Mouse (Mus musculus) hindbrain, embryonic 15.5 days (tissue): ENCODE data around the gene 1700125H20Rik. TPM values are rescaled to one million over a fixed set of nuclear protein-coding genes. Genes with fewer than 3 reads are reported as not detected.

Experiments used
- ATAC-seq: fragments of 200-750 bp; cut with Nextera tagmentation; 2 replicates; pipeline ENCODE4 v1.8.0; 2017; ENCODE audit warnings: low read depth, moderate number of reproducible peaks, moderate TSS enrichment; ENCODE audit not compliant: low FRiP score
- H3K27ac ChIP-seq: fragments of 300-500 bp; sonication (generic); replicated peaks from 2 replicates; pipeline ENCODE4 v1.5.1; 2015; ENCODE audit warnings: mild to moderate bottlenecking, inconsistent platforms
- H3K27me3 ChIP-seq: fragments of 300-500 bp; sonication (generic); 2 replicates; pipeline ENCODE4 v1.6.1; 2015; ENCODE audit warnings: control low read depth, inconsistent platforms
- H3K36me3 ChIP-seq: fragments of 300-500 bp; sonication (generic); 2 replicates; pipeline ENCODE4 v1.6.1; 2015; ENCODE audit warnings: control low read depth, inconsistent platforms
- H3K4me1 ChIP-seq: fragments of 300-500 bp; sonication (generic); replicated peaks from 2 replicates; pipeline ENCODE4 v1.6.1; 2015; ENCODE audit warnings: control low read depth, inconsistent platforms
- H3K4me2 ChIP-seq: fragments of 300-500 bp; sonication (generic); 2 replicates; pipeline ENCODE4 v1.6.1; 2015; ENCODE audit warnings: moderate library complexity, mild to moderate bottlenecking, inconsistent platforms
- H3K4me3 ChIP-seq: fragments of 300-500 bp; sonication (generic); 2 replicates; pipeline ENCODE4 v1.5.1; 2015; ENCODE audit warnings: mild to moderate bottlenecking, inconsistent platforms
- H3K9ac ChIP-seq: fragments of 300-500 bp; sonication (generic); 2 replicates; pipeline ENCODE4 v1.6.1; 2015; ENCODE audit warnings: inconsistent platforms
- H3K9me3 ChIP-seq: fragments of 300-500 bp; sonication (generic); 2 replicates; pipeline ENCODE4 v1.6.1; 2016; ENCODE audit warnings: control low read depth, inconsistent platforms
- WGBS: fragments of 180-500 bp; shearing (Covaris S2); methylation state at CpG from one replicate; pipeline ENCODE4 v1.1.7; 2015; 5-methylcytosine and 5-hydroxymethylcytosine counted together
- polyA plus RNA-seq: library from polyadenylated mRNA; unstranded; fragments of >200 nt; fragmentation: Nextera tagmentation; extraction: Ambion mirVana; gene quantifications from 2 replicates; pipeline ENCODE4 v1.2.1, GENCODE M21; 2015

The 1700125H20Rik gene
- polyA plus RNA-seq, 1 experiment from 2014 or later: 0.84 TPM

- Histone ChIP-seq H3K27ac (no peak overlapping the region), H3K9me3 (no peaks in the 10 kb centered on the region), H3K9ac (no peak overlapping the region), H3K4me3 (no peak overlapping the region), H3K4me1 (no peaks in the 10 kb centered on the region), H3K4me2 (no peak overlapping the region), H3K36me3 (peaks cover 74% of the 10 kb centered on the region), H3K27me3 (no peaks in the 10 kb centered on the region)
- WGBS: 96% methylated on average over 11 of the region's 11 CpGs
- no peak for ATAC-seq
Measured at GRCm38 (mm10) chr11:85194206-85194605, 24.0 kb downstream of the 1700125H20Rik start.

GRCm38 (mm10) chr11:85196046-85196445, 25.8 kb downstream of the 1700125H20Rik start:
- Histone ChIP-seq H3K27ac (no peak overlapping the region), H3K9me3 (no peaks in the 10 kb centered on the region), H3K4me2 (no peak overlapping the region), H3K4me1 (no peaks in the 10 kb centered on the region), H3K36me3 (peaks cover 76% of the 10 kb centered on the region), H3K9ac (no peak overlapping the region), H3K4me3 (no peak overlapping the region), H3K27me3 (no peaks in the 10 kb centered on the region)
- WGBS: 91% methylated on average over 9 of the region's 9 CpGs
- ATAC-seq: no peak

GRCm38 (mm10) chr11:85198906-85199305, 28.7 kb downstream of the 1700125H20Rik start:
- no peak overlapping the region for H3K9ac ChIP-seq
- H3K27me3 ChIP-seq: no peaks in the 10 kb centered on the region
- H3K9me3 ChIP-seq: no peaks in the 10 kb centered on the region
- H3K4me1 ChIP-seq: no peaks in the 10 kb centered on the region
- no peak overlapping the region for H3K4me2 ChIP-seq
- WGBS: 82% methylated on average over 2 of the region's 2 CpGs
- H3K4me3 ChIP-seq: no peak overlapping the region
- no peak overlapping the region for H3K27ac ChIP-seq
- ATAC-seq: no peak
- peaks cover 72% of the 10 kb centered on the region for H3K36me3 ChIP-seq

- H3K4me3 ChIP-seq: no peak overlapping the region
- no peak for ATAC-seq
- no peak overlapping the region for H3K9ac ChIP-seq
- H3K27me3 ChIP-seq: no peaks in the 10 kb centered on the region
- no peaks in the 10 kb centered on the region for H3K4me1 ChIP-seq
- no peaks in the 10 kb centered on the region for H3K9me3 ChIP-seq
- no peak overlapping the region for H3K4me2 ChIP-seq
- no peak overlapping the region for H3K27ac ChIP-seq
- peaks cover 67% of the 10 kb centered on the region for H3K36me3 ChIP-seq
Measured at GRCm38 (mm10) chr11:85206231-85206630, 36.0 kb downstream of the 1700125H20Rik start.

GRCm38 (mm10) chr11:85211151-85211550, 40.9 kb downstream of the 1700125H20Rik start:
- 100% methylated on average over 2 of the region's 2 CpGs for WGBS

GRCm38 (mm10) chr11:85213215-85213614, 43.0 kb downstream of the 1700125H20Rik start:
- Histone ChIP-seq H3K9me3 (no peaks in the 10 kb centered on the region), H3K27me3 (no peaks in the 10 kb centered on the region), H3K9ac (no peak overlapping the region), H3K4me2 (no peak overlapping the region), H3K36me3 (peaks cover 56% of the 10 kb centered on the region), H3K4me3 (no peak overlapping the region), H3K4me1 (no peaks in the 10 kb centered on the region), H3K27ac (no peak overlapping the region)
- no peak for ATAC-seq
- 89% methylated on average over 2 of the region's 2 CpGs for WGBS

More at GRCm38 (mm10) chr11:85211151-85211550, 40.9 kb downstream of the 1700125H20Rik start:
- no peaks in the 10 kb centered on the region for H3K9me3 ChIP-seq
- no peak overlapping the region for H3K4me2 ChIP-seq
- H3K27ac ChIP-seq: no peak overlapping the region
- no peaks in the 10 kb centered on the region for H3K27me3 ChIP-seq
- no peaks in the 10 kb centered on the region for H3K4me1 ChIP-seq
- H3K4me3 ChIP-seq: no peak overlapping the region
- no peak overlapping the region for H3K9ac ChIP-seq
- H3K36me3 ChIP-seq: peaks cover 68% of the 10 kb centered on the region
- no peak for ATAC-seq

- 98% methylated on average over 3 of the region's 3 CpGs for WGBS
- H3K36me3 ChIP-seq: peaks cover 44% of the 10 kb centered on the region
Measured at GRCm38 (mm10) chr11:85214679-85215078, 44.5 kb downstream of the 1700125H20Rik start.

GRCm38 (mm10) chr11:85219014-85219413, 48.8 kb downstream of the 1700125H20Rik start:
- Histone ChIP-seq H3K9ac (no peak overlapping the region), H3K4me3 (no peak overlapping the region), H3K27me3 (no peaks in the 10 kb centered on the region), H3K4me2 (no peak overlapping the region), H3K36me3 (peaks cover 9% of the 10 kb centered on the region), H3K4me1 (no peaks in the 10 kb centered on the region), H3K9me3 (no peaks in the 10 kb centered on the region), H3K27ac (no peak overlapping the region)
- ATAC-seq: no peak
- WGBS: 97% methylated on average over 3 of the region's 3 CpGs

More at GRCm38 (mm10) chr11:85214679-85215078, 44.5 kb downstream of the 1700125H20Rik start:
- H3K27ac ChIP-seq: no peak overlapping the region
- H3K9me3 ChIP-seq: no peaks in the 10 kb centered on the region
- H3K4me1 ChIP-seq: no peaks in the 10 kb centered on the region
- no peak overlapping the region for H3K9ac ChIP-seq
- H3K27me3 ChIP-seq: no peaks in the 10 kb centered on the region
- H3K4me2 ChIP-seq: no peak overlapping the region
- no peak overlapping the region for H3K4me3 ChIP-seq
- no peak for ATAC-seq

GRCm38 (mm10) chr11:85222561-85222960, 52.4 kb downstream of the 1700125H20Rik start:
- no peaks in the 10 kb centered on the region for H3K36me3 ChIP-seq
- H3K4me1 ChIP-seq: no peaks in the 10 kb centered on the region
- H3K4me2 ChIP-seq: no peak overlapping the region
- WGBS: 97% methylated on average over 6 of the region's 6 CpGs
- no peak overlapping the region for H3K27ac ChIP-seq
- no peak overlapping the region for H3K9ac ChIP-seq
- no peaks in the 10 kb centered on the region for H3K9me3 ChIP-seq
- no peak for ATAC-seq
- no peaks in the 10 kb centered on the region for H3K27me3 ChIP-seq
- no peak overlapping the region for H3K4me3 ChIP-seq

GRCm38 (mm10) chr11:85223248-85223647, 53.0 kb downstream of the 1700125H20Rik start:
- WGBS: over 99% methylated on average over 3 of the region's 3 CpGs
- Histone ChIP-seq H3K27me3 (no peaks in the 10 kb centered on the region), H3K4me3 (no peak overlapping the region), H3K4me1 (no peaks in the 10 kb centered on the region), H3K9me3 (no peaks in the 10 kb centered on the region), H3K4me2 (no peak overlapping the region), H3K9ac (no peak overlapping the region), H3K36me3 (no peaks in the 10 kb centered on the region), H3K27ac (no peak overlapping the region)
- no peak for ATAC-seq

Other genes with a start within 250 kb of the 1700125H20Rik start
- 3.8 and 4.1 TPM in 2 replicates for gene Car4, start 212.6 kb upstream of the 1700125H20Rik start, polyA plus RNA-seq
- gene Usp32, start 30.2 kb upstream of the 1700125H20Rik start, polyA plus RNA-seq: 10.6 and 11.9 TPM in 2 replicates
- 46.4 and 46.9 TPM in 2 replicates for gene Appbp2, start 64.7 kb downstream of the 1700125H20Rik start, polyA plus RNA-seq
- 16.8 and 17.2 TPM in 2 replicates for gene Ppm1d, start 140.8 kb downstream of the 1700125H20Rik start, polyA plus RNA-seq
- 31.3 and 31.9 TPM in 2 replicates for gene Bcas3, start 182.8 kb downstream of the 1700125H20Rik start, polyA plus RNA-seq